Mouse (Mus musculus): Measurements from ENCODE around the gene Mmp14.
A peak's percentile ranks its signal among the peaks of the same experiment; 100 is the strongest.

The Mmp14 gene

GRCm38 (mm10) chr14:54439610-54440009 lies 8.2 kb downstream of the Mmp14 start:
- no peak for DNase-seq

- no peak for DNase-seq
These were observed 9.1 kb downstream of the Mmp14 start for GRCm38 (mm10) chr14:54440538-54440937.

GRCm38 (mm10) chr14:54441365-54441764 lies 10.0 kb downstream of the Mmp14 start:
- no peak for DNase-seq

GRCm38 (mm10) chr14:54442548-54442947 lies 11.1 kb downstream of the Mmp14 start:
- DNase-seq = no peak

GRCm38 (mm10) chr14:54443196-54443595 lies 11.8 kb downstream of the Mmp14 start:
- DNase-seq = no peak

- no peak for DNase-seq
These were observed 12.6 kb downstream of the Mmp14 start for GRCm38 (mm10) chr14:54443712-54444618.

- no peak for DNase-seq
These were observed 14.1 kb downstream of the Mmp14 start for GRCm38 (mm10) chr14:54445476-54445875.

GRCm38 (mm10) chr14:54453566-54453965 lies 22.2 kb downstream of the Mmp14 start:
- no peak for DNase-seq

- no peak for DNase-seq
These were observed 23.5 kb downstream of the Mmp14 start for GRCm38 (mm10) chr14:54454669-54455528.

- no peak for DNase-seq
These were observed 26.6 kb downstream of the Mmp14 start for GRCm38 (mm10) chr14:54457907-54458569.

- DNase-seq = no peak
These were observed 30.7 kb downstream of the Mmp14 start for GRCm38 (mm10) chr14:54462146-54462545.

- no peak for DNase-seq
These were observed 31.9 kb downstream of the Mmp14 start for GRCm38 (mm10) chr14:54463108-54463958.

GRCm38 (mm10) chr14:54463959-54464292 lies 32.5 kb downstream of the Mmp14 start, which contains the start of gene Lrp10:
Lrp10 (plus strand) TSS chr14:54464137.
- DNase-seq = peak; percentile 88

GRCm38 (mm10) chr14:54464293-54465005 lies 33.0 kb downstream of the Mmp14 start:
- peak; percentile 66 for DNase-seq

GRCm38 (mm10) chr14:54471467-54471866 lies 40.1 kb downstream of the Mmp14 start:
- DNase-seq = no peak

- DNase-seq = no peak
These were observed 41.3 kb downstream of the Mmp14 start for GRCm38 (mm10) chr14:54472671-54473070.

GRCm38 (mm10) chr14:54474744-54475143 lies 43.3 kb downstream of the Mmp14 start:
- DNase-seq = no peak

- DNase-seq = peak; percentile 82
These were observed 44.8 kb downstream of the Mmp14 start, which contains the start of gene Rem2 for GRCm38 (mm10) chr14:54475941-54476844. Rem2 (plus strand) TSS chr14:54476100.

GRCm38 (mm10) chr14:54477172-54477909 lies 45.9 kb downstream of the Mmp14 start:
- DNase-seq = no peak
